Mouse (Mus musculus) neutrophil, adult 83 days (primary cell): ENCODE data around the gene Vsx2. TPM values are rescaled to one million over a fixed set of nuclear protein-coding genes. Genes with fewer than 3 reads are reported as not detected.

Experiments
- total RNA-seq, 2 experiments: library from RNA; stranded (reverse); gene quantifications; one replicate each; pipeline ENCODE4 v1.2.4; 2023

Gene Vsx2
- total RNA-seq, result not detected

GRCm38 (mm10) chr12:84569336-84569970 is at the start of gene Vsx2:
Vsx2 (plus strand) TSS chr12:84569762.

GRCm38 (mm10) chr12:84616977-84617630 is 47.5 kb downstream of the Vsx2 start, which contains the start of gene Abcd4:
Abcd4 (minus strand) TSS chr12:84617413.

GRCm38 (mm10) chr12:84640654-84641053 is 71.1 kb downstream of the Vsx2 start, which contains the start of gene Vrtn:
Vrtn (plus strand) TSS chr12:84641019.

Other genes starting within 250 kb of the Vsx2 start
- 10 to 100 TPM; 13.4 to 13.5 TPM for gene Coq6, start 208.1 kb upstream of the Vsx2 start, total RNA-seq
- gene Fam161b, start 207.9 kb upstream of the Vsx2 start, total RNA-seq, result under 1 TPM; 0.48 to 0.93 TPM
- gene Entpd5, start 160.7 kb upstream of the Vsx2 start, total RNA-seq, result 10 to 100 TPM; 18.4 to 20.1 TPM
- gene Bbof1, start 160.7 kb upstream of the Vsx2 start, total RNA-seq, result under 1 TPM; 0.31 to 0.46 TPM
- 10 to 100 TPM; 17.4 to 20.0 TPM for gene Rnf113a2, start 152.6 kb upstream of the Vsx2 start, total RNA-seq
- gene Aldh6a1, start 118.8 kb upstream of the Vsx2 start, total RNA-seq, result 1 to 10 TPM; 2.6 to 4.3 TPM
- 1 to 10 TPM; 7.9 to 8.2 TPM for gene Lin52, start 118.3 kb upstream of the Vsx2 start, total RNA-seq
- gene Abcd4, start 47.7 kb downstream of the Vsx2 start, total RNA-seq, result 1 to 10 TPM; 8.2 to 8.9 TPM
- gene Vrtn, start 71.3 kb downstream of the Vsx2 start, total RNA-seq, result not detected
- gene Syndig1l, start 129.1 kb downstream of the Vsx2 start, total RNA-seq, result not detected
- 100 to 1,000 TPM; 104 to 107 TPM for gene Npc2, start 203.4 kb downstream of the Vsx2 start, total RNA-seq
- gene Isca2, start 203.5 kb downstream of the Vsx2 start, total RNA-seq, result 10 to 100 TPM; 34.1 to 35.7 TPM